Mouse (Mus musculus) stomach, adult 2 months (tissue): ENCODE results near the gene A4gnt. TPM values are rescaled to one million over a fixed set of nuclear protein-coding genes. Genes with fewer than 3 reads are reported as not detected.

Experiments used
- polyA plus RNA-seq: library from polyadenylated mRNA; depleted of rRNA; stranded (reverse); fragments of >200 nt; gene quantifications from 2 replicates; pipeline ENCODE4 v1.2.3, GENCODE M21; 2012; rRNA removed

A4gnt gene
- polyA plus RNA-seq = 21.5 and 23.3 TPM in 2 replicates

GRCm38 (mm10) chr9:99612202-99612601, at the start of gene A4gnt:
TSS of gene A4gnt (plus strand) at chr9:99612502.

DNA sequence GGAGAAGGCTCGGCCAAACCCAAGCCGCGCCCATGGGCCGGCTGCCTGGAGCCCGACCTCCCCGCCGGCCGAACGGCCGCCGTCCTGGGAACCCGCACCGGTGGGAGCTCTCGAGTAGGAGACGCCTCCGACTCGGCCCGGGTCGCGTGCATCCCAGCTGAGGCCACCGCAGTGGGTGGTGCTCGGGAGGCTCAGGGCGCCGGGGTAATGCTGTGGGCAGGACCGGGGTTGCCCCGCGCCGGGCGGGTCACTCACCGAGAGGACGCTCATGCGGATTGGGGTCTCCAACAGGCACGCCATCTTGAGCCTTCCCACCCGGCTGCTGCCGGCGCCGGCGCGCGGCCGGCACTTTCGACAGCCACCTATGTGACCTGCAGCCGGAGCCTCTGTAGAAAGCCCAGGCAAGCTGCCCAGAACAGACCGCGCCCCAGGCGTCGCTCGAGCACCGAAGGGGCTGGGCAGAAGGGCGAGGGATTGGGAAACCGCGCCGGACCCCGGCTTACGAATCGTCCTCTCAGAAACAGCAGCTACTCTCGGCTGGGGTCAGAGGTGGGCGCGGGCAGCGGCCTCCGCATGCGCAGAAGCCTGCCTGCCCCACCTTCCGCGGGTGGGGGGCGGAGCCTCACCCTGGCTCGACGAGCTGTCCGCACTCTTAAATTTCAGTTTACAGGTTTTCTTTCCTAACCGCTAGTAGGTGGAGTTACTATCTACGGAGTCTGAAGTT, 43.8 kb upstream of the A4gnt start, which contains the start of gene Armc8:
Armc8 (minus strand) TSS at position 553 of the 724 bp plus-strand sequence.

DNA sequence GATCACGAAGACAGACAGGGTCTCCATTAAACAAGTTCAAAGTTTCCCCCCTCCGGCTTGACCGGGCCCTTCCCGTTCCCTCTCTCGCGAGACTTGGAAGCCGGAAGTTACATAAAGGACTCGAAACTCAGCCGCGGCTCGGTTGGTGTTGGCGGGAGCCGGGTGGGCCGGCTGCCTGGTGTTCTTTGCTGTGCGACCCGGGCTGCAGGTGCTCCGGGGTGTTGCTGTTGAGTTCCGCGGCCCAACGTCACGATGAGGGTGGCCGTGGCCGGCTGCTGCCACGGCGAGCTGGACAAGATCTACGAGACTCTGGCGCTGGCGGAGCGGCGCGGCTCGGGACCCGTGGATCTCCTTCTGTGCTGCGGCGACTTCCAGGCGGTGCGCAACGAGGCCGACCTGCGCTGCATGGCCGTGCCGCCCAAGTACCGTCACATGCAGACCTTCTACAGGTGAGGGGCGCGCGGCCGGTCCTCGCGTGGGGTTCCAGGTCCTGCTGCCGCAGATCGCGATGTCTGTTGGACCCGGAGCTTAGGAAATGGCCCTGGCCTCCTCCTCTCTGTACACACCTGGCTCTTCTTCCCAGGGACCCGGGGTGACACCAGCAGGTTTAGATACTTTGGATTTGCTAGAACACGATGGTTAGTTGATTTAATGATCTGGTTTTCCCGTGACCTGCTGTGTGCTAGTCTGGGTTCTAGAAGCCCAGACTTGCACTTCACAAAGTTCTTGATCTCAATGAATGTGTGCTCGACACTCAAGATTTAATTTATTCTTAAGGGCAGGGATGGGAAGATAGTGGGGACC, 36.4 kb upstream of the A4gnt start, which contains the start of gene Dbr1:
Dbr1 (plus strand) TSS at position 123 of the 804 bp plus-strand sequence.

GRCm38 (mm10) chr9:99629281-99630011, 17.1 kb downstream of the A4gnt start, which contains the start of gene Dzip1l:
TSS of gene Dzip1l (plus strand) at chr9:99629496.

Other genes with a start within 250 kb of the A4gnt start
- 2.7 and 3.8 TPM in 2 replicates for gene Mras, start 175.1 kb upstream of the A4gnt start, polyA plus RNA-seq
- not detected in 2 replicates for gene Nme9, start 161.0 kb upstream of the A4gnt start, polyA plus RNA-seq
- gene Armc8, start 43.6 kb upstream of the A4gnt start, polyA plus RNA-seq = 2.3 and 3.4 TPM in 2 replicates
- gene Dbr1, start 36.7 kb upstream of the A4gnt start, polyA plus RNA-seq = 2.8 and 3.5 TPM in 2 replicates
- 4.0 and 4.1 TPM in 2 replicates for gene Dzip1l, start 17.0 kb downstream of the A4gnt start, polyA plus RNA-seq
- 602 and 610 TPM in 2 replicates for gene Cldn18, start 104.8 kb downstream of the A4gnt start, polyA plus RNA-seq